Mouse (Mus musculus): ENCODE data around the gene Tigd3. TPM values are rescaled to one million over a fixed set of nuclear protein-coding genes. Genes with fewer than 3 reads are reported as not detected.
A peak's percentile ranks its signal among the peaks of the same experiment; 100 is the strongest.

The Tigd3 gene
- polyA plus RNA-seq, 1 experiment from 2014 or later: 2.5 TPM

GRCm38 (mm10) chr19:5851481-5851971, 42.4 kb downstream of the Tigd3 start:
- no peak overlapping the region for H3K4me2 ChIP-seq (ENCODE audit: low read depth, low read length)
- peaks cover 43% of the 10 kb centered on the region for H3K4me1 ChIP-seq (replicated peaks; ENCODE audit: control insufficient read depth, insufficient read depth, low read length)
- H3K27me3 ChIP-seq (ENCODE audit: control insufficient read depth, insufficient read depth, low read depth, low read length): no peaks in the 10 kb centered on the region
- H3K27ac ChIP-seq (ENCODE audit: low read length): peak overlapping the region; percentile 64
- WGBS: 70% methylated on average over 5 of the region's 5 CpGs
- ATAC-seq (ENCODE audit: low read depth): no peak
- peak overlapping the region; percentile 24 for H3K9ac ChIP-seq (ENCODE audit: low read length)
- peaks cover 30% of the 10 kb centered on the region for H3K36me3 ChIP-seq (ENCODE audit: control insufficient read depth, insufficient read depth, low read length)
- 0 out of 2 replicates have a peak, but pooled peaks cover 4% of the 10 kb centered on the region for H3K9me3 ChIP-seq (ENCODE audit: control insufficient read depth, low read length)
- no peak overlapping the region for H3K4me3 ChIP-seq (ENCODE audit: low read length)

- no peak for ATAC-seq (ENCODE audit: low read depth)
- Histone ChIP-seq H3K9ac (ENCODE audit: low read length) (no peak overlapping the region), H3K4me3 (ENCODE audit: low read length) (no peak overlapping the region), H3K27ac (ENCODE audit: low read length) (no peak overlapping the region), H3K9me3 (ENCODE audit: control insufficient read depth, low read length) (0 out of 2 replicates have a peak, but pooled peaks cover 4% of the 10 kb centered on the region), H3K4me1 (replicated peaks; ENCODE audit: control insufficient read depth, insufficient read depth, low read length) (peaks cover 43% of the 10 kb centered on the region), H3K4me2 (ENCODE audit: low read depth, low read length) (no peak overlapping the region), H3K36me3 (ENCODE audit: control insufficient read depth, insufficient read depth, low read length) (peaks cover 24% of the 10 kb centered on the region), H3K27me3 (ENCODE audit: control insufficient read depth, insufficient read depth, low read depth, low read length) (no peaks in the 10 kb centered on the region)
- WGBS: 81% methylated on average over 3 of the region's 3 CpGs
Measured at GRCm38 (mm10) chr19:5850860-5851259, 43.1 kb downstream of the Tigd3 start.

- Histone ChIP-seq H3K27ac (ENCODE audit: low read length) (peak overlapping the region; percentile 100), H3K27me3 (ENCODE audit: control insufficient read depth, insufficient read depth, low read depth, low read length) (no peaks in the 10 kb centered on the region), H3K4me3 (ENCODE audit: low read length) (no peak overlapping the region), H3K36me3 (ENCODE audit: control insufficient read depth, insufficient read depth, low read length) (peaks cover 16% of the 10 kb centered on the region), H3K4me2 (ENCODE audit: low read depth, low read length) (no peak overlapping the region), H3K4me1 (replicated peaks; ENCODE audit: control insufficient read depth, insufficient read depth, low read length) (peaks cover 46% of the 10 kb centered on the region), H3K9ac (ENCODE audit: low read length) (0 out of 2 replicates have a peak overlapping the region, but pooled peaks have one; percentile 21), H3K9me3 (ENCODE audit: control insufficient read depth, low read length) (0 out of 2 replicates have a peak, but pooled peaks cover 4% of the 10 kb centered on the region)
- 25% methylated on average over 11 of the region's 11 CpGs for WGBS
- peak; percentile 35 for ATAC-seq (ENCODE audit: low read depth)
Measured at GRCm38 (mm10) chr19:5849843-5850527, 44.0 kb downstream of the Tigd3 start.

- Histone ChIP-seq H3K27ac (ENCODE audit: low read length) (peak overlapping the region; percentile 100), H3K4me3 (ENCODE audit: low read length) (peak overlapping the region; percentile 4), H3K9ac (ENCODE audit: low read length) (peak overlapping the region; percentile 64), H3K4me2 (ENCODE audit: low read depth, low read length) (peak overlapping the region; percentile 61), H3K9me3 (ENCODE audit: control insufficient read depth, low read length) (no peaks in the 10 kb centered on the region), H3K27me3 (ENCODE audit: control insufficient read depth, insufficient read depth, low read depth, low read length) (no peaks in the 10 kb centered on the region), H3K36me3 (ENCODE audit: control insufficient read depth, insufficient read depth, low read length) (peaks cover 13% of the 10 kb centered on the region), H3K4me1 (replicated peaks; ENCODE audit: control insufficient read depth, insufficient read depth, low read length) (peaks cover 56% of the 10 kb centered on the region)
- WGBS: 26% methylated on average over 13 of the region's 13 CpGs
- no peak for ATAC-seq (ENCODE audit: low read depth)
Measured at GRCm38 (mm10) chr19:5848826-5849672, 44.9 kb downstream of the Tigd3 start.

GRCm38 (mm10) chr19:5848032-5848825, 45.7 kb downstream of the Tigd3 start:
- Histone ChIP-seq H3K27ac (ENCODE audit: low read length) (peak overlapping the region; percentile 100), H3K9ac (ENCODE audit: low read length) (peak overlapping the region; percentile 64), H3K9me3 (ENCODE audit: control insufficient read depth, low read length) (no peaks in the 10 kb centered on the region), H3K4me3 (ENCODE audit: low read length) (0 out of 2 replicates have a peak overlapping the region, but pooled peaks have one; percentile 4), H3K4me1 (replicated peaks; ENCODE audit: control insufficient read depth, insufficient read depth, low read length) (peaks cover 64% of the 10 kb centered on the region), H3K36me3 (ENCODE audit: control insufficient read depth, insufficient read depth, low read length) (peaks cover 13% of the 10 kb centered on the region), H3K27me3 (ENCODE audit: control insufficient read depth, insufficient read depth, low read depth, low read length) (no peaks in the 10 kb centered on the region), H3K4me2 (ENCODE audit: low read depth, low read length) (peak overlapping the region; percentile 61)
- no peak for ATAC-seq (ENCODE audit: low read depth)
- WGBS: 22% methylated on average over 14 of the region's 14 CpGs

GRCm38 (mm10) chr19:5847306-5847796, 46.6 kb downstream of the Tigd3 start:
- WGBS: 50% methylated on average over 4 of the region's 4 CpGs
- Histone ChIP-seq H3K4me3 (ENCODE audit: low read length) (peak overlapping the region; percentile 46), H3K27me3 (ENCODE audit: control insufficient read depth, insufficient read depth, low read depth, low read length) (no peaks in the 10 kb centered on the region), H3K27ac (ENCODE audit: low read length) (peak overlapping the region; percentile 100), H3K9me3 (ENCODE audit: control insufficient read depth, low read length) (no peaks in the 10 kb centered on the region), H3K9ac (ENCODE audit: low read length) (peak overlapping the region; percentile 64), H3K36me3 (ENCODE audit: control insufficient read depth, insufficient read depth, low read length) (peaks cover 8% of the 10 kb centered on the region), H3K4me1 (replicated peaks; ENCODE audit: control insufficient read depth, insufficient read depth, low read length) (peaks cover 73% of the 10 kb centered on the region), H3K4me2 (ENCODE audit: low read depth, low read length) (peak overlapping the region; percentile 61)
- no peak for ATAC-seq (ENCODE audit: low read depth)

- Histone ChIP-seq H3K4me3 (ENCODE audit: low read length) (peak overlapping the region; percentile 46), H3K36me3 (ENCODE audit: control insufficient read depth, insufficient read depth, low read length) (peaks cover 2% of the 10 kb centered on the region), H3K4me2 (ENCODE audit: low read depth, low read length) (peak overlapping the region; percentile 61), H3K27me3 (ENCODE audit: control insufficient read depth, insufficient read depth, low read depth, low read length) (no peaks in the 10 kb centered on the region), H3K9me3 (ENCODE audit: control insufficient read depth, low read length) (no peaks in the 10 kb centered on the region), H3K27ac (ENCODE audit: low read length) (peak overlapping the region; percentile 100), H3K9ac (ENCODE audit: low read length) (peak overlapping the region; percentile 64), H3K4me1 (replicated peaks; ENCODE audit: control insufficient read depth, insufficient read depth, low read length) (peaks cover 73% of the 10 kb centered on the region)
- peak; percentile 84 for ATAC-seq (ENCODE audit: low read depth)
- 2% methylated on average over 16 of the region's 16 CpGs for WGBS
Measured at GRCm38 (mm10) chr19:5846557-5847305, 47.2 kb downstream of the Tigd3 start.

GRCm38 (mm10) chr19:5846154-5846553, 47.8 kb downstream of the Tigd3 start:
- peak overlapping the region; percentile 46 for H3K4me3 ChIP-seq (ENCODE audit: low read length)
- H3K9me3 ChIP-seq (ENCODE audit: control insufficient read depth, low read length): no peaks in the 10 kb centered on the region
- H3K27ac ChIP-seq (ENCODE audit: low read length): peak overlapping the region; percentile 100
- peaks cover 74% of the 10 kb centered on the region for H3K4me1 ChIP-seq (replicated peaks; ENCODE audit: control insufficient read depth, insufficient read depth, low read length)
- peak overlapping the region; percentile 64 for H3K9ac ChIP-seq (ENCODE audit: low read length)
- WGBS: under 1% methylated on average over 7 of the region's 7 CpGs
- H3K4me2 ChIP-seq (ENCODE audit: low read depth, low read length): peak overlapping the region; percentile 61
- peak; percentile 17 for ATAC-seq (ENCODE audit: low read depth)
- H3K36me3 ChIP-seq (ENCODE audit: control insufficient read depth, insufficient read depth, low read length): no peaks in the 10 kb centered on the region
- H3K27me3 ChIP-seq (ENCODE audit: control insufficient read depth, insufficient read depth, low read depth, low read length): no peaks in the 10 kb centered on the region
